Mouse (Mus musculus): ENCODE measurements around the gene Gm37419.

Gene Gm37419

DNA sequence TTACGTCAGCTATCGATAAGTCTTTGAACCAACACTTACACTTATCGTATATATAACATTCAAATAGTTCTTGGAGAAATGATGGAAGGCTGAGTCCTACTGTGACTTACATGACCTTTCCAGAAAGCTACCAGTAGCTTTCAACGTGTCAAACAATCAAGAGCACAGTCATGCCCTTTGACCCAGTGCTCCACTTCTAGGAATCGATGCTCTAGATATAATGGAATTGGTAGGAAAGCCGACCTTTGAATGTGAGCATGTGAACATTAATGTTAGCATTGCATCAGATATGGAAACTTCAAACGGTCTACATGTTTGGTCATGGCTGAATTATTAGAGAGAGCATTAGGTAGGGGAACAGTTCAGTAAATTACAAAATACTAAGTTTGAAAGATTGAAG lies 8.1 kb downstream of the Gm37419 start:
- DNase-seq (ENCODE audit: low spot score), result no peak

DNA sequence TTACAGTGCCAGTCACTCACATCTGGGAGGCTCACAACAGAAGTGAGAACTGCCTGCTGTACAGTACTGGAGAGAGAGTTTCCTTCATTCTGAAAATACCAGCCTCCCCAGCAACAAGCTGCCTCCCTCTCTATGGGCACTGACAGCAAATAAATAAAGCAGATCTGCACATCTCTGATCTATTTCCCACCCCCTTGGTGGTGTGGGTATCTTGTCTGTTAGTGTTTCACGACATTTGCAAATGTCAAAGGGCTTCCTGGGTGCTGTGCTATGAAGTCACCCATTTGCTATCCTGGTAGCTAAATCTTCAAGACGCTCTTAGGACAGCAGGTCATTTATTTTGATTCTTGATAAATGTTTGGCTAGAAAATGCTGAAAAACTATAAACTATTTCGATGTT lies 8.9 kb downstream of the Gm37419 start:
- DNase-seq (ENCODE audit: low spot score), result no peak

DNA sequence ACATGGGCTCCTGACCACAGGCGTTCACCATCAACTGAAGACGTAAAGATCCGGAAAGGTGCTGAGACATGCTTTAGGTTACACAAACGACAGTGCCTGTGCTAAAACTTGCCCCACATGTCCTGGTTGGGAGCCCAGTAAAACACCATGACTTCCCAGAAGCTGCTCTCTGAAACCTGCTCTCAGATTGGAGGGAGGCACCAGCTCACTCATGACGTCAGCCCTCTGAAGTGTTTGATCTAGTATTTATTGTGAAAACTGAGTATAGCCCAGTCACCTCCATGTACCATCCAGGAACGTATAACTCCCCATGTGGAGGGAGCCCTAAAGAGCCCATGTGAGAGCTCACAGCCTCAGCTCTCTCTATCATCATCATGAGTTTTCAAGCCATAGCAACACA lies 9.6 kb downstream of the Gm37419 start:
- DNase-seq (ENCODE audit: low spot score), result no peak

DNA sequence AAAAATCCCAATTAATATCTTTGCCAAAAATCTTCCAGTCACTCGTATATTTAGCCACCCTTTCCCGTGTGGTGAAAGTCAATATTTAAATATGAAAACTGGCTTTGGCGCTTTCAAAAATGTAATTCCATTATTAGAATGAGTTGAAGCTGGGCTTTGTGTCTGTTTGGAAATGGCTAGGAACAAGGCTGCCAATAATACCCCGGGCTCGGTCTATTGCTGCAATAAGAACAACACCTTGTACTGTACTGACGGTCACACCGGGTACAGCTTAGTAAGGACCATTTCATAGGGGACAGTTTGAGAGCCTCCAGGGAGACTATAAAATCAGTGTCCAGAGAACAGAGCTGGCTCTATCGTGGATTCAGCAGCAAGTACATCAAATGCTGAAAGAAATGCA lies 17.6 kb downstream of the Gm37419 start:
- no peak for DNase-seq (ENCODE audit: low spot score)

DNA sequence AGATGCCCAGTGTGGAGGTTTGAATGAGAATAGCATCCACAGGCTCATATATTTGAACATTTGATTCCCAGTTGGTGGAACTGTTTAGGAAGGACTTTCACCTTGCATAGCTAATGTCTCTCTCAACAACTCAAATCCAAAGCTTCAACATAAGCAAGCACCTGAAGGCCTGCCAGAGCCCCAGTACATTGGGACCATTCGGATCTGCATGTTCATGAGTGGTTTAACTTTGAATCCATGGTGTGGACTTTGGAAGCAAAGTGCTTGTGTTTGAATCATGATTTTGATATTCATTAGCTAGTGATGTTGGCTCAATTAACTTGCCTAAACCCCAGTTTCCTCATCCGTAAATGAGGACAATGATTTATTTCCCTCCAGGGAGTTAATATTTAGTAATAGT lies 21.6 kb downstream of the Gm37419 start:
- no peak for DNase-seq (ENCODE audit: low spot score)

DNA sequence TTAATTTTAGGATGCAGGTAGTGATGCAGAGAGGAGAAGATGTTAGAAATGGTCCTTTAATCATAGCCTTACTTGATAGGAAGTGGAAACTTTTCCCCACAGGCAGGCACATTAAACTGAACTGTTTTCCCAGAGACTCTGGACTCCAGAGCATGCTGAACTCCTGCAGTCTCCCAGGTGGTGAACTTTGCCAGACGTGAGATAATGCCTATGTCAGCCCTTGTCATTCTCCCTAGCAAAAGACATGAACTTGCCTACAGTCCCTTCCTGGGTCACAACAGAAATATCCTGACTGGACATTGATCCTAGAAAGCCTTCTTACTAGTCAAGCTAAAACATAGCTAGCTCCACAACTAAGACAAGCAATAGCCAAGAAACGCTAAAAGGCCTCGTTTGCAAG lies 23.0 kb downstream of the Gm37419 start:
- DNase-seq (ENCODE audit: low spot score), result no peak

DNA sequence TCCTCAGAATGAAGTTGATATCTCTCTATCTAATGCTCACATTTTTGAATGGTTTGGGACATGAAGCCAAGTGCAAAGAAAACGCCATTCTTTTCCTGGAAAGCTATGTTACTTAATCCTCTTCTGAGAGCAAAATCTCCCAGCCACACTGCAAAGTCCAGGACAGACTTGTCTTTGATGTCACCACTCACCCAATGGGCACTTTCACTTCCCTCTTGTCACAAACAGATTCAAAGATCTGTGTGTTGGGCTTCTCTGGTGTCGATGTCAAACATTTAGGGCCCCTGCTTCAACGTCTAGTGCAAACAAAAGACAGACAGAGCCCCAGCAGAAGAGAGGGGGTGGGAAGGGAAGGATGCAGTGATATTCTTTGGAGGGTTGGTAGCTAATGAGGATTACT lies 23.8 kb downstream of the Gm37419 start:
- DNase-seq (ENCODE audit: low spot score), result no peak

DNA sequence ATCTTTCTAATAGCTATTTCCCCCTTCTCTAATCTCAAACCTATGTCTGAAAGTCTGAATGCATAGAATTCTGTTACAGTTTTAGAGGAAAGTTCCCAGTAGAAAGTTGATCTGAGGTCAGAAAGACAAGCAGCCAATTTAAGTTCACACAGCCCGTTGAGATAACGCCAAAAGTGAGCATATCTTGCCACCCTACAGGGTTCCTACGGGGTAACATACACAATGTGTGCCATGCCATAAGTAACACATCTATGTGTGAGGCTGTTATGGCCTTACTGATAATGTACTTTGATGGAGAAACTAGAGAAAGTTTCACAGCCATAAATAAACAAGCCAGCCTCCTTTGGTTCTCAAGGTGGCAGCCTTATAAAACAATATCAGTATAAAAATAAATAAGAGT lies 26.1 kb downstream of the Gm37419 start:
- no peak for DNase-seq (ENCODE audit: low spot score)

DNA sequence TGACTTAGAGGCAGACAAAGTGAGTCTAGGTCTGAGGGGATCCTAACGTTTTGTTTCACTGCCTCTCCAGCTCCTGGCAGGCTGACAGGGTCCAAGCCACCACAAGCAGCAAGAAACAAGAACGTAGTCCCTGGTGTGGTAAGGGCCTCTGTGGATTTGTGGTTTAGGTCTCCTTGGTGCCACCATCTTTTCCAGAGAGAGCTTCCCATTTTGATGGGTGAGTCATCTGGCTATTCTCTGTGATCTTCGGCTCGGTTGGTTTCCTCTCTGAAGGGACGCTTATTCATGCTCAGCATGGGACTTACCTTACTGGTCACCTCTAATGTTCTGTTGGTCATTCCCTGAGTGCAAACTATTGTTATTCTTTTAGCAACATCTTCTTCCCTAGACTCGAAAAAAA lies 28.0 kb downstream of the Gm37419 start:
- DNase-seq (ENCODE audit: low spot score), result no peak

DNA sequence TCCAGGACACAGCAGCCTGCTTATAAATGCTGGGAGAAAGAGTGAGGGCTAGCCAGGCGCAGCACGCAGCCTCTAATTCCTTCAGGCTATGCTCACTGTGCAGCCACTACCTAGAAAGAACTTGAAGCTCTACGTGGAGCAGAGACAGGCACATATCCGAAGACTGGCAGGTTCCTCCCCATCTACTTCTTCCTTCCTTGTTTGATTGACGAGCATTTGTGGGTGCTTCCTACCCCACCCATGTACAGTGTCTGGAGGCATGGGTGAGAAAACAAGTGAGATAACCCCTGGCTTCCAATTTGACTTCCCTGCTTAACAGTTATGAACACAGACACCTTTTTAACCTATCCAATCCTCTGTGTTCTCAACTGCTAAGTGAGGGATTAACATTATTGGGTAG lies 28.5 kb downstream of the Gm37419 start:
- DNase-seq (ENCODE audit: low spot score), result no peak

DNA sequence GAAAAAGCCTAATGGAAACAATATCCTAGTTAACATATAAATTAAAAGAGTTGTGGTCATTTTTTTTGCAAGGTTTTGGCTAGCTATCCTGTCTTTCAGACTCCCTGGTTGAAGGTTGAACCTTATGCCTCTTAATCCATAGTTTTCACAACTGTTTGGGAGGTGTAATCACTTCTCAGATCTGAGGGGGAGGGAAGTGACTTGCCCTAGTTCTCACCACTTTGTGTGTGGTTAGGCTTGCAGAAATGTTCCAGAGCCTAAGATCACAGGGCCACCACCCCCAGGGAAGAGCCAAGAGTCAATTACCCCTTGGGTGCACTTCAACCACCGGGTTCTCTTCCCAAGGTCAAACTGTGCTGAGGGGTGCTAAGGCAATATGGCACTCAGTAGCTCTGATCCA lies 33.4 kb downstream of the Gm37419 start:
- DNase-seq (ENCODE audit: low spot score), result no peak

DNA sequence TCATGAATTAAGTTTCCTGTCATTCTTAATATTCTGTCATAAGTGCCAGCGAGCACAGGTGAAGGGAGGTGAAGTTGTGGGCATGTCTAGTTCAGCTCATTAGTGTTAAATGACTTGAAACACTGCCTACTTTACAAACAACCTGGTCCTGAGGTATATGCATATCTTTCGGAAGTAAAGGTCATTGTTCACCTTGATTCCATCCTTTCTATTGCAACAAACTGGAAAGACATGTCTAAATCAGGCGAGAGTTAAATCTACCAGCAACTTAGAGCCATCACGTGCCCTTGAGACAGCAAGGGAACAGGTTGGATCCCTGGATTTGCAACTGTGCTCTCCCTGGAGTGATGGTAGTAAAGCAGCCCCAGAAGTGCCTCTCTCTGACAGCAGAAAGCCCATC lies 34.3 kb downstream of the Gm37419 start:
- no peak for DNase-seq (ENCODE audit: low spot score)

DNA sequence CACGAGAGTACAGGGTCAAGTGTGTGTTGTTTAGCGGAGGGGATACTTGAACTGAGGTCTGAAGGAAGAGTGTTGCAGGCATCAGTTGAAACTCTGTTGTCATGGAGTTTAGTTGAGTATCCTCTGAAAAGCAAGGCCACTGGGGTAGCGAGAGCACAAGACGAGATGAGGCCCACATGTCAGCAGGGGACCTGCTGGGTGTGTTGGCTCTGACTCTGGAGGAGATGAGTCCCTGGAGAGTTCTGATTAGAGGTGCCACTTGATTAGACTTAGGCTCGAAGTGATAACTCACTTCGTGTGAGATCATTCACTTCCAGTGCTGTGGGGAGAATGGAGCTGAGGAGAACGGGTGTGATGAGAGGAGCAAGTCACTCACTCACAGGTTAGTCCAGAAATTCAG lies 37.2 kb downstream of the Gm37419 start:
- no peak for DNase-seq (ENCODE audit: low spot score)

DNA sequence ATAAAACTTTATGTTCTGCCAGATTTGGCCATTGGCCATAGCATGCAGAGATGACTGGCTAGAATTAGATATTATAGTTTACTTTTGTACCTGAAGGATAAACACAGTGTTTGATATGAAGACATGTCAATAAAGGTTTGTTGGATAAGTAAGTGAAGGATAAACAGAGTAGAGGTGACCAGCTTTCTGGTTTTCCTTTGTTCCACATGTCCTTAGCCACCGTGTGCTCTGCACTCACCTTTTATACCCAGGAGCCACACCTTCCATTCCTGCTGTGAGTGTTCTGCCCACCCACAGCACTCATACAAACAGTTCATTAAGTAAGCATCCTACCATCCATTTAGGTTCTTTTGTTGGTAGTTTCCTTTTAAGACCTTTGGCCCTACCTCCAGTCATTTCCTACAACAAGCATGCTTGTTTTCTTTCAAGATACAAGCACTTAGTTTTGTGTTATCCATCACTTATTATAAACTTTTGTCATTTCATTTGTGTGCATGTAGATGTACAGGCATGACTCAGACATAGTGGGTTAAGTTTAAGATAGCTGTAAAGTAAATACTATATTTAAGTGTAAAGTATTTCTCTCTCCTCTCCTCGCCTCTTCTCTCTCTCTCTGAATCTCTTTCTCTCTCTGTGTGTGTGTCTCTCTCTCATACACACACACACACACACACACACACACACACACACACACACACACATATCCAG lies 41.8 kb downstream of the Gm37419 start:
- DNase-seq (ENCODE audit: low spot score), result no peak

DNA sequence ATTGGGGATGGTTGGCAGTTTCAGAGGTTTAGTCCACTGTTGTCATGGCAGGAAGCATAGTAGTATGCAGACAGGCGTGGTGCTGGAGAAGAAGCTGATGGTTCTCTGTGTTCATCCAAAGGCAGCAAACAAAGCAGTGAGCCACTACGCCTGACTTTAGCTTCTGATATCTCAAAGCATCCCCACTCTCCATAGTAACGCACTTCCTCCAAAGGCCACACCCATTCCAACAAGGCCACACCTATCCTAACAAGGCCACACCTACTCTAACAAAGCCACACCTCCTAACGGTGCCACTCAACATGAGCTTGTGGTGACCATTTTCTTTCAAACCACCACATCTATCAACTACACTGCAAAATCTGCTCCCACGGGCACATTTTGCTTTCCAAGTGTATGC lies 45.0 kb downstream of the Gm37419 start:
- no peak for DNase-seq (ENCODE audit: low spot score)

DNA sequence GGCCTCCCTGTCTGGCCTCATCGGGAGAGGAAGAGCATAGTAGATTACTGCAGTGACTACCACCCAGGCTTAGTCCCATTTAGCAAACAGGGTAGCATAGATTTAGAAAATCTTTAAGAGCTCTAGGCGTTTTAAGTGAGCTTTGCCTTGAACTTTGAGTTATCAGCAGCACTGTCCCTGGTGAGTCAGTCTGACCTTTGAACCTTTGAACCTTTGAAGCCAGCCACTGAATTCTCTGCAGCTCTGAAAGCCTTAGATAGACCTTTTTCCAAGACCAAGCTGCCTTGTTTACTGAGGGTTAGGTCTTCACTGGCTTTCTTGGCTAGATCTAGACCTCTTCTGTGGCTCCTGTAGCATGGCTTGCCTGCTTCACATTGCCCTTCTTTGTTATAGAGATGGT lies 46.2 kb downstream of the Gm37419 start:
- no peak for DNase-seq (ENCODE audit: low spot score)

DNA sequence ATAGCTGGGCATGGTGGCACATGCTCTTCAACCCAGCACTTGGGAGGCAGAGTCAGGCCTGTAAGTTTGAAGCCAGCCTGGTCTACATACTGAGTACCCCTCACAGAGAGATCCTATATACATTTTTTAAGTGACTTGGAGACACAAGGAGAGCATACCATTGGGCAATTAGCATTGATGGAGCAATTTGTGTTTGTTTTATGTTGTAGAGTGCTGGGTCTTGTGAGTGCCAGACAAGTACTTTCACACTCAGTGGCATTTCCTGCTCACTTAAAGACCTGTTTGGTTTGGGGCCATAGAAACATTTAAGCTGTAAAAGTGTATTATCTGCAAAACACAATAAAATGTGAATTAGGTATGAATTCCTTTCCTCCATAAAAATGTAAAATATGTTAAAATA lies 47.5 kb downstream of the Gm37419 start:
- no peak for DNase-seq (ENCODE audit: low spot score)

DNA sequence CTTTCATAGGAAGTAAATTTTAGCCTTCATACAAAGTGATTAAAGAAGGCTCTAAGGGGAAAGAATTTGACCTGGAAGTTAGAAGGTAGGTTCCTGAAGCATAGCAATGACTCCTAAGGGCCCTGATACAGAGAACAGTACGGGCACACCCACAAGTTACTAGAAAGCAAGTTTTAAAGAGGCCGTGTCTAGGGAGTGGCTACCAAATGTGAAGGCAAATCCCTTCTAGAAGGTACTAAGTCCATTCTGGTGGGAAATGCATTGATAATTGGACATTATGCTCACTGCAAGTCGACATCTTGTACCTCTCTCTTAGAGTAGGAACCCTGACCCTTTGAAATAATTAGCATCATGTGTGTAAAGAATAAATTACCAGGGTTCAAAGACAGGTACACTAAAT lies 48.1 kb downstream of the Gm37419 start:
- DNase-seq (ENCODE audit: low spot score), result no peak
